In the genomic region with DNA sequence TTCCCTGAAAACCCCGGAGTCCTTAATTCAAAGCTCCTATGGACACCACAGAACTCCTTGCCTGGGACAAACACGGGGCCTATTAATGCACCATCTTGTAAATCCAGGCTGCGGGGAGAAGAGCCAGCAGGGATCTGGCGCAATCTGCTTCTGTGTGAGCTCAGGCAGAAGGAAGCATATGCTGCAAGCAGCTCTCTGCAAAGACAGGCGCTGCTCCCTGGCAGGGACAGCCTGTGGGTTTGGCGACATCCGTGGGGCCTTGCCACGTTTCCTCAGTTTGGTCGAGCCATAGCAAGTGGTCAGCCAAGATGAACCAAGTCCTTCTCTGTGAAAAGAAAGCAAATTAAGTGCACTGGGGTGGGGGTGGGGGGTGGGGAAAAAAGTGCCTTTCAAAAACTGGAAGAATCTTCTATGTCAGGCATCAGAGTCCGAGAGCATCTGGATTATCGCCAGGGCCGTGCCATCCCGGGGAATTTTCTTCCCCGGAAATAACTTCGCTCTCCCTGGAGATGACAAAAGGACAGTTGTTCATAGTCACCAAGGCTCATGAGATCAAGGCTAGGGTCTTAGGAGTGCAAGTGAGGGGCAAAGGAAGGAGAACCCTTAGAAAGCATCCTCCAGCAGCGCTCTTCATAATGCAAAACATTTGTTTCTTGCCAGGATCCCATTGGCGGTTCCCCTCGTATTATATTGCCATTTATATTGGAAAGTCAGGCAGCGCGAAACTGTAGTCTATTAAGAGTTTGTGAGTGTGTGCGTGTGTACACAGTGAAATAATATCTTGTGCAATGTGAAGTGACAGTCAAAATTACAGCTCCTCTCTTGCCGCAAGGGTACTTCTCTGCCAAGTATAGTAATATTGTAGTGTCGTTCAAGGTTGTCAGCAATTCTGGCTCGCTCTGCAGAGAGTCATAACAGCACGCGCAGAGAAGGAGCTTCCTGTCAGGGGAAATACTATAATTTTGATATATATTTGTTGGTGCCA, we compare ENCODE assay signal across 8 mouse cellular contexts.
DNase-seq lines count a peak whose midpoint lies in the region; ATAC-seq and TF ChIP-seq lines count a peak whose summit lies in the region.

No protein-coding gene starts in this region.

- H3K27me3 ChIP-seq in embryonic facial prominence, embryonic 15.5 days, result peaks cover 10% of the 10 kb centered on the region

- intact Hi-C loops in heart, postnatal 10 days (cut with DNase I), result no loop called here

- DNase-seq in 3T3-L1 (ENCODE audit: low read depth, low spot score), result peak; percentile 56
- DNase-seq in heart, postnatal 10 days, result peak; percentile 21 to 27
- peak; percentile 14 for DNase-seq in left cerebral cortex, adult 11 months (ENCODE audit: low spot score)
- peak; percentile 73 for DNase-seq in skeletal muscle tissue, adult 2 months (ENCODE audit: low read depth, low spot score)
- no peak for DNase-seq in testis, postnatal 14 days (ENCODE audit: low spot score)

- H3K27ac ChIP-seq in bone marrow, adult 2 months (ENCODE audit: control insufficient read depth, insufficient read depth, low read depth, low read length, poor library complexity), result 0 out of 2 replicates have a peak overlapping the region, but pooled peaks have one; percentile 34
- peak overlapping the region; percentile 5; the same call in 1 of the 2 replicates for H3K27ac ChIP-seq in embryonic facial prominence, embryonic 15.5 days (replicated peaks)

- peaks cover 4% of the 10 kb centered on the region for H3K9me3 ChIP-seq in embryonic facial prominence, embryonic 15.5 days (replicated peaks)

- no peak; the same call in 1 of the 2 replicates for ATAC-seq in embryonic facial prominence, embryonic 15.5 days (ENCODE audit: insufficient number of reproducible peaks, low FRiP score, low TSS enrichment, low read depth)
- ATAC-seq in megakaryocyte, adult 5-6 weeks (ENCODE audit: poor library complexity, severe bottlenecking), result peak; percentile 66

- TF ChIP-seq CTCF in bone marrow, adult 2 months (IDR thresholded peaks at IDR 0.05; ENCODE audit: control insufficient read depth, insufficient read depth, low read length), result no peak

- no peak overlapping the region for H3K9ac ChIP-seq in embryonic facial prominence, embryonic 15.5 days

- TF ChIP-seq POLR2A in bone marrow, adult 2 months (IDR thresholded peaks at IDR 0.05; ENCODE audit: borderline replicate concordance, control insufficient read depth, low read depth, low read length), result no peak

- H3K4me2 ChIP-seq in embryonic facial prominence, embryonic 15.5 days (replicated peaks), result peak overlapping the region; percentile 40

- WGBS in bone marrow, adult 2 months, result 39% methylated on average over 26 of the region's 26 CpGs
- WGBS in embryonic facial prominence, embryonic 15.5 days, result 31% methylated on average over 26 of the region's 26 CpGs

- H3K36me3 ChIP-seq in embryonic facial prominence, embryonic 15.5 days, result no peaks in the 10 kb centered on the region

- peaks cover 9% of the 10 kb centered on the region; the same call in 1 of the 2 replicates for H3K4me1 ChIP-seq in bone marrow, adult 2 months (ENCODE audit: control insufficient read depth, insufficient read depth, low read length)
- H3K4me1 ChIP-seq in embryonic facial prominence, embryonic 15.5 days, result peaks cover 8% of the 10 kb centered on the region; the same call in 1 of the 2 replicates

- no peak overlapping the region for H3K4me3 ChIP-seq in bone marrow, adult 2 months (replicated peaks; ENCODE audit: control insufficient read depth, low read depth, low read length)
- peak overlapping the region; percentile 16 for H3K4me3 ChIP-seq in embryonic facial prominence, embryonic 15.5 days (replicated peaks)
